Mouse (Mus musculus) liver, postnatal 0 days (tissue): ENCODE data around the gene Alppl2.

Experiments used
- CTCF ChIP-seq: sonication (generic); IDR thresholded peaks from 2 replicates; pipeline ENCODE4 v1.5.1; 2016; ENCODE audit warnings: antibody characterized with exemption, low read depth
- EP300 ChIP-seq: IDR thresholded peaks from 2 replicates; pipeline ENCODE4 v1.6.1; 2016; ENCODE audit warnings: antibody characterized with exemption, low read depth, mild to moderate bottlenecking

- TF ChIP-seq CTCF (no peak), EP300 (no peak)
These were observed 42.1 kb upstream of the Alppl2 start for GRCm38 (mm10) chr1:87131803-87132202.
